Mouse (Mus musculus) hindbrain, embryonic 16.5 days (tissue): ENCODE measurements around the gene Casc3. TPM values are rescaled to one million over a fixed set of nuclear protein-coding genes. Genes with fewer than 3 reads are reported as not detected.

ENCODE experiments used
- ATAC-seq: fragments of 200-750 bp; cut with Nextera tagmentation; 2 replicates; pipeline ENCODE4 v1.8.0; 2017; ENCODE audit warnings: moderate TSS enrichment, moderate library complexity
- H3K27ac ChIP-seq: fragments of 300-500 bp; sonication (generic); 2 replicates; pipeline ENCODE4 v1.5.1; 2014; ENCODE audit warnings: low read depth, mild to moderate bottlenecking, control low read depth, low read length, moderate library complexity
- H3K27me3 ChIP-seq: fragments of 300-500 bp; sonication (generic); replicated peaks from 2 replicates; pipeline ENCODE4 v1.6.1; 2014; ENCODE audit warnings: low read length; ENCODE audit not compliant: control insufficient read depth, insufficient read depth
- H3K36me3 ChIP-seq: fragments of 300-500 bp; sonication (generic); 2 replicates; pipeline ENCODE4 v1.6.1; 2014; ENCODE audit warnings: mild to moderate bottlenecking, low read length, moderate library complexity, mixed read lengths; ENCODE audit not compliant: control insufficient read depth, insufficient read depth
- H3K4me1 ChIP-seq: fragments of 300-500 bp; sonication (generic); 2 replicates; pipeline ENCODE4 v1.6.1; 2014; ENCODE audit warnings: low read depth, low read length; ENCODE audit not compliant: control insufficient read depth, insufficient read depth
- H3K4me2 ChIP-seq: fragments of 300-500 bp; sonication (generic); 2 replicates; pipeline ENCODE4 v1.6.1; 2014; ENCODE audit warnings: mild to moderate bottlenecking, low read length, control low read depth, moderate library complexity
- H3K4me3 ChIP-seq: fragments of 300-500 bp; sonication (generic); 2 replicates; pipeline ENCODE4 v1.5.1; 2014; ENCODE audit warnings: mild to moderate bottlenecking, low read length, control low read depth, moderate library complexity
- H3K9ac ChIP-seq: fragments of 300-500 bp; sonication (generic); 2 replicates; pipeline ENCODE4 v1.6.1; 2014; ENCODE audit warnings: low read depth, mild to moderate bottlenecking, control low read depth, low read length, moderate library complexity
- H3K9me3 ChIP-seq: fragments of 300-500 bp; sonication (generic); 2 replicates; pipeline ENCODE4 v1.6.1; 2014; ENCODE audit warnings: mild to moderate bottlenecking, low read length, moderate library complexity; ENCODE audit not compliant: control insufficient read depth
- WGBS: fragments of 180-500 bp; shearing (Covaris S2); extraction: QIAGEN DNeasy Blood & Tissue Kit; methylation state at CpG from one replicate; pipeline ENCODE4 v1.1.7; 2014; 5-methylcytosine and 5-hydroxymethylcytosine counted together
- polyA plus RNA-seq: library from polyadenylated mRNA; unstranded; fragments of >200 nt; fragmentation: Nextera tagmentation; extraction: Ambion mirVana; gene quantifications from 2 replicates; pipeline ENCODE4 v1.2.1, GENCODE M21; 2015

Casc3 gene
- polyA plus RNA-seq, 1 experiment from 2014 or later: 41.7 TPM

DNA sequence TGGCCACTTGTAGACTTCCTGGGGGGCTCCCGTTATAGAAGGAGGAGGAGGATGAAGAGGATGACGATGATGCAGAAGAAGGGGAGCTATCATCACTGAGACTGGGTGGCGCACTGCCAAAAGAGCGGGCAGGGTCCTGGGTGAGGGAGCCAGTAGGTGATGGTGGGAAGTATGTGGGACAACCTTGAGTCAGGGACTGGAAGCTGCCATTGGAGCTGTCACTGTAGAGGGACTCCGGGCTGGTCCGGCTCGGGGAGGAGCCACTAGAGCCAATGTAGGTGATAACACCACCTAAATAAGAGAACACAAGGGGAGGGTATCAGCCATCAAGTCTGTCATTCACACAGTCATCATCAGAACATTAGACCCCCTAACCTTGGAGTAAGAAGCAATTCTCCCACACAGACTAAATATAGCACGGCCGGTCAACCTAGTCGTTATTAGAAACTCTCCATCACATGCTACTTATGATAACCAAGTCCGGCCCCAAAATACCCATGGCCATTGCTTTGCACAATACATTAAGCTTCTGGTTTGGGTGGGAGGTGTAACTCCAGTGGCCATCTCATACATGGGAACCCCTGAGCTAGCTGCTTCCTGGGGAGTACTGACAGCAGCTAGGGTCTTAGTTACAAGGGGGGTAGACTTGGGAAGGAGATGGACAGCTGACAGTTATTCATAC is 32.7 kb upstream of the Casc3 start:
- H3K4me2 ChIP-seq: no peak overlapping the region
- H3K4me1 ChIP-seq: peaks cover 53% of the 10 kb centered on the region
- no peak overlapping the region for H3K4me3 ChIP-seq
- H3K9ac ChIP-seq: no peak overlapping the region
- 92% methylated on average over 11 of the region's 11 CpGs for WGBS
- ATAC-seq: no peak
- H3K36me3 ChIP-seq: peaks cover 29% of the 10 kb centered on the region
- no peaks in the 10 kb centered on the region for H3K9me3 ChIP-seq
- H3K27me3 ChIP-seq: no peaks in the 10 kb centered on the region
- no peak overlapping the region for H3K27ac ChIP-seq

DNA sequence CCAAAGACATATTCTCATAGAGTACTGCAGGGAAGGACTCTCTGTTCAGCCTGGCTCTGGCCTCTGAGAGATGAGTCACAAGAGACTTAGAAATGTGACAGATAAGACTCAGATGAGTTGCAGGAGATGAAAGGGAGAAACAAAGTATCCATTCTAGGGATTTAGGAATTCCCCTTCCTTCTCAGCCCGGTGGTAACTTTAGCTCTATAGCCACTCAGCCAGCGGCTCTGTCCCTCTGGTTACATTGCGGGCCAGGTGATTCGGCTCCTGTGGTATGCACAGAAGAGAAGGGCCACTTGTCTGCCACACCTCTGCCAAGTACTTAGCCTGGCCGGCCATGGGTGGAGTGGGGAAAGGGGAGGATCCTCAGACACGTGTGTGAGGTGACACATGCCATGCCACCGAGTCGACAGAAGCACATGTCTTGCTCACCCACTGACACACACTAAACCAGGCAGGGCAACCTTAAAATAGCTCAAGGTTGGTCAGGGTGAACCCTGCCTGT is 32.0 kb upstream of the Casc3 start:
- no peak overlapping the region for H3K27ac ChIP-seq
- no peak overlapping the region for H3K9ac ChIP-seq
- H3K36me3 ChIP-seq: peaks cover 29% of the 10 kb centered on the region
- no peaks in the 10 kb centered on the region for H3K9me3 ChIP-seq
- 0 out of 2 replicates have a peak overlapping the region, but pooled peaks have one; percentile 24 for H3K4me2 ChIP-seq
- no peak overlapping the region for H3K4me3 ChIP-seq
- no peaks in the 10 kb centered on the region for H3K27me3 ChIP-seq
- peaks cover 49% of the 10 kb centered on the region for H3K4me1 ChIP-seq
- WGBS: 76% methylated on average over 8 of the region's 8 CpGs
- ATAC-seq: no peak

DNA sequence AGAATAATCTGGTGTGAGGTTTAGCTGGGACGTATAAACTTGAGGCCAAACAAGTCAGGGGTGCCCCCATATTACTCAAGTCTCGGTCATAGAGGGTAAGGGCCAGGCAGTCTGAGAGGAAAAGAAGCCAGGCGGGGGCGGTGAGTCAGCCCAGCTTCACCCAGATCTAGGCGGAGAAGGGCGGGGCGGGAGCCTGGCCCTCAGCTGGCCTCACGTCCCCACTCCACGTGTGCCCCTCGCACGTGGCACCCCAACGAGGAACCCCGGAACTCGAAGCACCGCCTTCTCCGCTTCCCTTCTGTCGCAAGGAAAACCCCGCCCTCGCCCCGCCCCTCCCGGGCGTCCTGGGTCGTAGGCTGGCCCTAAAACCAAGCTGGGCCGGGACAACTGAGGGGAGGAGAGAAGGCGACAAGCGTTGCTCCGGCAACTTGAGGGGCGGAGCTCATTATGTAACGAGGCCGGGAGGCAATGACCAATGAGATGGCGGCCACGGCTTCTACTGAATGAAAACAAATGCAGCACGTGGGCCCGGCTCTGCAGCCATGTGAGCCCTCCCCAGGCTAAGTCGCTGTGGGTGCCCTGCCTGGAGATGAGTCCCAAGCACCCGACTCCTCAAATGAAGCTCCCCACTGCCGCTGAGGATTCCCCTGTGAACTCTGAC is 30.9 kb upstream of the Casc3 start:
- peak overlapping the region; percentile 98 for H3K4me2 ChIP-seq
- H3K9ac ChIP-seq: peak overlapping the region; percentile 60
- H3K36me3 ChIP-seq: peaks cover 28% of the 10 kb centered on the region
- peaks cover 39% of the 10 kb centered on the region for H3K4me1 ChIP-seq
- H3K4me3 ChIP-seq: peak overlapping the region; percentile 51
- 0 out of 2 replicates have a peak overlapping the region, but pooled peaks have one; percentile 17 for H3K27ac ChIP-seq
- no peaks in the 10 kb centered on the region for H3K9me3 ChIP-seq
- H3K27me3 ChIP-seq: no peaks in the 10 kb centered on the region
- peak; percentile 76 for ATAC-seq
- WGBS: under 1% methylated on average over 37 of the region's 37 CpGs

DNA sequence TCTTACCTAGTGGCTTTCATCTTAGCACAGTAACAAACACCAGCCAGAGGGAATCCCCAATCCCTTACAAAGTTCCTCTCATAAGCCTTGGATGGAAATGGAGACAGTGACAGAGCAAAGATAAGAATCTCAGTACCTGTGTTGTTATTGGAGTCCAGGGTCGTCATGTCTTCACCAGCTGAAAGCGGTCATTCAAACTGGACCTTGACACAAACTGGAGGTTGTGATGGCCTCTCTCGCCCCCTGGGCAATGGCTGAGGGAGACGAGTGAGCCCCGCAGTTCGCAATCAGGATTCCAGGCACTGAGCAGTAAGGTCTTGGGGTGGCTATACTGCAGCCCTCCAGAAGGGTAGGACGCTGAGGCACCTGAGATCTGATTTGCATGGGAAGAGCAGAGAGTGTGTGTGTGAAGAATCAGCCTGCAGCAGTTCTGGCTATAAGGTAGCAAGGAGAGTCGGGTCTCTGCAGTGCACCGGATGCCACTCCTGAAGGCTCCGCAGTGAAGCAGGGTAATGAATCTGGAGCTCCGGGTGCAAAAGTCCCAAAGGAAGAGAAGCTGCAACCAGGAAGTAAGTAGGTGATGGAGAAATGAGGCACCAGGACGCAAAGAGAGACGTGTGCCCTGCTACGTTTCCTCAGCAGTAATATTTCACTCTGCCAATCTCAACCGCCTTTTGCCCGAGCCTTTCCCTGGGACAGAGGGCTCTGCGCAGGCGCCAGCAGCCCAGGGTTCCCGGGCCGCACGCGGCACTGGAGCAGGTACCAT is 29.9 kb upstream of the Casc3 start, which contains the start of gene Nr1d1:
TSS of gene Nr1d1 (minus strand) at position 752 of the 766 bp plus-strand sequence.
- peaks cover 36% of the 10 kb centered on the region for H3K4me1 ChIP-seq
- H3K9ac ChIP-seq: peak within 1 kb of the TSS; percentile 60

DNA sequence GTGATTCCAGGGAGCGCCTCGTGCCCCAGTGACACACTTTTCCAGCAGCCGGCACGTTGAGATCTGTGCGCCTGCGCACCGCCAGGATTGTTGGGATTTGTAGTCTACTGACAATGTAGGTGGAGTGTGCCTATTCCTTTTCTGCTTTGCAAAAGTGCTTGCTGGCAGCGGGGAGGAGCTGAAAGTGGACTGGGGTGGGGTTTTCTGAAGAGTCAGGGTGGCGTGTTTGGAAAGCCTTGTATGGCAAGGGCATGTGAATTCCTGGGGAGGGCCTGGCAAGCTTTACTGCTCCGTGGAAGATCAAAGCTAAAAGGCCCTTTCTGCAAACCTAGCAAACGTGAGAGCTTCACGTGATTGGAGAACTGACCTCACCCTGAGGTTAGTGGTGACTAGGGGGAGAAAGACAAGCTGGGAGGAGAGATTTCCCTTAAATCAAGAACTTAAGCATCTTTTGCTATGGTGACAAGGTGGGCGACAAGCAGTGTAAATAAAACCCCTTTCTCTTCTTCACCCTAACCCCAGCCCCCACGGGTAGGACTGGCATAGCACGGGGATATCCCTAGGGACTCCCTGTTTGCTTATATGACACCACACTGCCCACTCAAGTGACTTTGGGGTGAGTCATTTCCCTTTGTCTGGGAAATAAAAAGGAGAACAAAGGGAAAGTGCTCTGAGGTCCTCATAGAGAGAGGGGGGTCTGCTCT is 29.2 kb upstream of the Casc3 start:
- peak overlapping the region; percentile 25 for H3K9ac ChIP-seq
- H3K27me3 ChIP-seq: no peaks in the 10 kb centered on the region
- H3K27ac ChIP-seq: peak overlapping the region; percentile 26
- H3K36me3 ChIP-seq: peaks cover 12% of the 10 kb centered on the region
- H3K4me2 ChIP-seq: peak overlapping the region; percentile 98
- peaks cover 36% of the 10 kb centered on the region for H3K4me1 ChIP-seq
- H3K4me3 ChIP-seq: peak overlapping the region; percentile 51
- peak; percentile 89 for ATAC-seq
- H3K9me3 ChIP-seq: no peaks in the 10 kb centered on the region
- WGBS: 7% methylated on average over 15 of the region's 15 CpGs

More for the DNA sequence above, 29.9 kb upstream of the Casc3 start, which contains the start of gene Nr1d1:
- peak within 1 kb of the TSS; percentile 67 for H3K27ac ChIP-seq
- peak; percentile 30 for ATAC-seq
- H3K4me3 ChIP-seq: peak within 1 kb of the TSS; percentile 51
- H3K27me3 ChIP-seq: no peaks in the 10 kb centered on the region
- WGBS: under 1% methylated on average over 22 of the region's 22 CpGs
- H3K9me3 ChIP-seq: no peaks in the 10 kb centered on the region
- peak within 1 kb of the TSS; percentile 98 for H3K4me2 ChIP-seq
- peaks cover 18% of the 10 kb centered on the region for H3K36me3 ChIP-seq

DNA sequence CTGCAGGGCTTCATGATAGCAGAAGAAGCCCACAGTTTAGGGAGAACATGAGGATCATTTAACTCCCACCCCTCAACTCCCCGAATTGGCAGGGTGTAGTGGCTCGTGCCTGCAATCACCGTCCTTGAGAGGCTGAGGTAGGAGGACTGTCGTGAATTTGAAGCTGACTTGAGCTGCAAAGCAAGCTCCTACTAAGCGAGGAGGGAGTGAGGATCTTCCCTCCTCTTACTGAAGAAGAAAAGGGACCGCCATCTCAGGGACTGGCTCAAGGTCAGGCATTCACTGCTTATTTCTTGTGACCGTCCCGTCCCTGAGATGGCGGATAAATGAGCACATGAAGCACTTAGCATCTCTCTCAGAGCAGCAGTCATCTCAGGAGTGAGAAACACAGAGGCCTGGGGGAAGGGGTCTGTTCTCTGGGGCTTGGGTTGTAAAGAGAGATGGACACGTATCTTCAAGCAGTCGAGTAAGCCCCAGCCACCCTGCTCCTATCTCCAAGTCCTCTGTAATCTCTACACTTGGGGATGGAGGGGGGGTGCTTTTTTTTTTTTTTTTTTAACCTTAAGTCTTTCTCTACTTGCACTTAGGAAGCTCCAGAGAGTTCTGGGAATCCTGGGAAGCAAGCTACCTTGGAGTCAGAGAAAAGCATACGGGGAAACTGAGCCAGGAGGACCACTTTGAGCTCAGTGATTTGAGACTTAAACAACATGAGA is 28.5 kb upstream of the Casc3 start:
- Histone ChIP-seq H3K27ac (peak overlapping the region; percentile 26), H3K36me3 (peaks cover 5% of the 10 kb centered on the region), H3K4me2 (peak overlapping the region; percentile 98), H3K4me1 (peaks cover 36% of the 10 kb centered on the region), H3K9me3 (no peaks in the 10 kb centered on the region), H3K4me3 (no peak overlapping the region), H3K9ac (peak overlapping the region; percentile 25), H3K27me3 (no peaks in the 10 kb centered on the region)
- ATAC-seq: no peak
- 56% methylated on average over 12 of the region's 12 CpGs for WGBS

DNA sequence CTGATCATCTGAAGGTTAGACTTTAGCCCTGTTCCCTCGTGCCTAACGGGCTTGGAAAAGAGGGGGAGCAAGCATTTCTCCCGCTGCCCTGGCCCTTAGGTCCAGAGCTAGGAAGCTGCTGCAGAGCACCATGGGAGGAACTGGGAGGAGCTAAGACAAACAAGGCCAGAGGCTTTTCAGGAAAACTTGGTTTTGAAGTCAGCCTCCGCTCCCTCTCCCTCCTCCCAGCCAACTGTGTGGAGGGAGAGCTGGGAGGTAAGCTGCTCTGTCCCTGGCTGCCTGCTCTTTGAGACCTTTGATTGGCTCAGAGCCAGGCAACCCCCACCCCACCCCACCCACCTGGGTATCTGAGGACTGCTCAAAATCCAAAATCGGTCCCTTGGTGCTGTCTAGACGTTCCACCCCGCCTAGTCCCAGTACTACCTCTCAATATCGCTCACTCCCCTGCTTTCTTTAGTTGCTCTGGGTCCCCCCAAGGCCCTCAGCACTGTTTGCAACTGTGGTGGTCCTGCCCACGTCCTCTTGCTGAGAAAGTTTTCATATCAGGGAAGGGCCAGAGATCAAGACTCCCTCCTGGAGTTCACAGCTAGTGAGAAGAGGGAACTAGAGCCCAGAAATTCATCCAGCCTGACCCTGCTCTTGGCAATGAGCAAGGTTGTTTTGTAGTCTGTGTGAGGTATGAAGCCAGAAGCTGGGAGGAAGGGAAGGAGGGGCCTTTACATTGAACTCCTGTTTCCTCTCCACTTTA is 27.7 kb upstream of the Casc3 start:
- peak overlapping the region; percentile 20 for H3K4me2 ChIP-seq
- 10% methylated on average over 9 of the region's 9 CpGs for WGBS
- peaks cover 43% of the 10 kb centered on the region for H3K4me1 ChIP-seq

DNA sequence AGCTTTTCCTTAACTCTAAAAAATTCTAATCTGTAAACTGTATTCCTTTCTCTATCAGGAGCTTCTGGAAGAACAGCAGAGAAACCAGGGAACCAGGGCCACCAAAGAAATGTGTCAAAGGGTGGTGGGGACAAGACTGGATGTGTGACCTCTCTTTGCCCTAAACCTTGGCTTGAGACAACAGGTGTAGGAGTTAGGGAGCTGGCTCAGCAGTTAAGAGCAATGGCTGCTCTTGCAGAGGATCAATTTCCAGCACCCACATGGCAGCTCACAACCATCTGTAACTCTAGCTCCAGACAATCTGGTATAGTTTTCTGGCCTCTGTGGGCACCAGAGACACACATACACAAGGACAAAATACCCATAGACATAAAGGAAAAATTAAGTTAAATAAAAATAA is 26.8 kb upstream of the Casc3 start:
- Histone ChIP-seq H3K4me1 (peaks cover 50% of the 10 kb centered on the region), H3K27me3 (no peaks in the 10 kb centered on the region), H3K9me3 (no peaks in the 10 kb centered on the region), H3K4me2 (no peak overlapping the region), H3K4me3 (no peak overlapping the region), H3K36me3 (no peaks in the 10 kb centered on the region), H3K27ac (no peak overlapping the region), H3K9ac (no peak overlapping the region)
- no peak for ATAC-seq

More for the DNA sequence above, 27.7 kb upstream of the Casc3 start:
- Histone ChIP-seq H3K9me3 (no peaks in the 10 kb centered on the region), H3K27ac (peak overlapping the region; percentile 26), H3K27me3 (no peaks in the 10 kb centered on the region), H3K4me3 (no peak overlapping the region), H3K36me3 (no peaks in the 10 kb centered on the region), H3K9ac (peak overlapping the region; percentile 35)
- ATAC-seq: no peak
